In genomic region chr13:33763295-33763916, GRCm38 (mm10) we compare ENCODE assay signal across 12 mouse cellular contexts.
DNase-seq lines count a peak whose midpoint lies in the region; ATAC-seq and TF ChIP-seq lines count a peak whose summit lies in the region.
"Had no signal": no experiment of that assay in that cellular context is flagged by ENCODE, and none has a peak within 500 bp of the region (broad histone marks: within the 10 kb centered on the region; RNA-seq: fewer than 3 reads in every experiment).

No protein-coding gene starts in this region.

- no peaks in the 10 kb centered on the region for H3K36me3 ChIP-seq in forebrain, embryonic 11.5 days (ENCODE audit: control insufficient read depth, insufficient read depth, low read length)
- no peaks in the 10 kb centered on the region for H3K36me3 ChIP-seq in forebrain, embryonic 16.5 days (ENCODE audit: control insufficient read depth, insufficient read depth)
- H3K36me3 ChIP-seq in myocyte (ENCODE audit: control insufficient read depth, insufficient read depth) = no peaks in the 10 kb centered on the region
- H3K36me3 ChIP-seq: forebrain, embryonic 10.5 days; heart, embryonic 12.5 days; heart, embryonic 15.5 days; hindbrain, embryonic 12.5 days; hindbrain, embryonic 15.5 days had no signal

- H3ac ChIP-seq in myocyte (ENCODE audit: control insufficient read depth, insufficient read length) = no peak overlapping the region

- DNase-seq in forebrain, embryonic 11.5 days (ENCODE audit: low spot score) = peak; percentile 48
- DNase-seq in kidney, postnatal 14 days = peak; percentile 1
- no peak for DNase-seq in kidney, adult 9 months
- no peak for DNase-seq in cerebellum, postnatal 4 days (ENCODE audit: low spot score in 2 of 2)

- no peak for TF ChIP-seq POLR2A in myocyte (IDR thresholded peaks at IDR 0.05; ENCODE audit: insufficient read length, low read depth)

- no peaks in the 10 kb centered on the region for H3K79me2 ChIP-seq in myocyte (ENCODE audit: control insufficient read depth, insufficient read depth)

- no peak overlapping the region for H3K4me2 ChIP-seq in forebrain, embryonic 11.5 days (ENCODE audit: low read depth, low read length, severe bottlenecking)
- no peak overlapping the region for H3K4me2 ChIP-seq in forebrain, embryonic 16.5 days (ENCODE audit: low read length)
- peak overlapping the region; percentile 80 for H3K4me2 ChIP-seq in myocyte (ENCODE audit: low read depth)
- H3K4me2 ChIP-seq: hindbrain, embryonic 12.5 days had no signal

- H3K9ac ChIP-seq in forebrain, embryonic 11.5 days (ENCODE audit: low read length) = no peak overlapping the region
- H3K9ac ChIP-seq in forebrain, embryonic 16.5 days (replicated peaks; ENCODE audit: low read depth, low read length) = no peak overlapping the region
- H3K9ac ChIP-seq: heart, embryonic 12.5 days; heart, embryonic 15.5 days; hindbrain, embryonic 12.5 days; hindbrain, embryonic 15.5 days had no signal

- no peaks in the 10 kb centered on the region for H3K27me3 ChIP-seq in forebrain, embryonic 11.5 days (ENCODE audit: control insufficient read depth, insufficient read depth, low read length)
- H3K27me3 ChIP-seq in forebrain, embryonic 16.5 days (replicated peaks; ENCODE audit: control insufficient read depth, insufficient read depth, low read length) = no peaks in the 10 kb centered on the region
- H3K27me3 ChIP-seq in myocyte (ENCODE audit: control insufficient read depth, insufficient read depth, insufficient read length) = no peaks in the 10 kb centered on the region
- H3K27me3 ChIP-seq: heart, embryonic 12.5 days; heart, embryonic 15.5 days; hindbrain, embryonic 12.5 days; hindbrain, embryonic 15.5 days had no signal

- 88% methylated on average over 14 of the region's 14 CpGs for WGBS in forebrain, embryonic 11.5 days
- WGBS in forebrain, embryonic 16.5 days = 86% methylated on average over 14 of the region's 14 CpGs

- H3K27ac ChIP-seq in forebrain, embryonic 11.5 days (ENCODE audit: low read depth, low read length) = no peak overlapping the region
- H3K27ac ChIP-seq in forebrain, embryonic 16.5 days (ENCODE audit: low read length) = no peak overlapping the region
- H3K27ac ChIP-seq: forebrain, embryonic 10.5 days; heart, embryonic 15.5 days; hindbrain, embryonic 12.5 days; hindbrain, embryonic 15.5 days had no signal

- ATAC-seq in forebrain, embryonic 11.5 days (replicated peaks; ENCODE audit: low FRiP score) = no peak
- ATAC-seq in forebrain, embryonic 16.5 days = no peak
- ATAC-seq: forebrain, embryonic 14.5 days had no signal

- H3K9me3 ChIP-seq in forebrain, embryonic 11.5 days (ENCODE audit: control insufficient read depth, low read length) = no peaks in the 10 kb centered on the region
- H3K9me3 ChIP-seq in forebrain, embryonic 16.5 days (ENCODE audit: control insufficient read depth, low read length) = no peaks in the 10 kb centered on the region
- H3K9me3 ChIP-seq: heart, embryonic 12.5 days; heart, embryonic 15.5 days; hindbrain, embryonic 15.5 days had no signal

- no peak overlapping the region for H3K4me3 ChIP-seq in forebrain, embryonic 11.5 days (ENCODE audit: low read depth, low read length)
- no peak overlapping the region for H3K4me3 ChIP-seq in forebrain, embryonic 16.5 days (replicated peaks; ENCODE audit: low read length)
- no peak overlapping the region for H3K4me3 ChIP-seq in myocyte
- H3K4me3 ChIP-seq: forebrain, embryonic 10.5 days; hindbrain, embryonic 12.5 days; hindbrain, embryonic 15.5 days had no signal

- H3K4me1 ChIP-seq in forebrain, embryonic 11.5 days (replicated peaks; ENCODE audit: control insufficient read depth, insufficient read depth, low read length) = no peaks in the 10 kb centered on the region
- no peaks in the 10 kb centered on the region for H3K4me1 ChIP-seq in forebrain, embryonic 16.5 days (replicated peaks; ENCODE audit: control insufficient read depth, insufficient read depth, low read length)
- H3K4me1 ChIP-seq: forebrain, embryonic 10.5 days; heart, embryonic 12.5 days; heart, embryonic 15.5 days; hindbrain, embryonic 12.5 days; hindbrain, embryonic 15.5 days had no signal

TF ChIP-seq in myocyte, 11 proteins besides CTCF, POLR2A, EP300 and RAD21:
- TF ChIP-seq MAX (IDR thresholded peaks at IDR 0.05; ENCODE audit: low read depth) = no peak
- no peak for TF ChIP-seq POLR2AphosphoS2 (IDR thresholded peaks at IDR 0.05; ENCODE audit: insufficient read length, low read depth)
- TF ChIP-seq MYOD1 (IDR thresholded peaks at IDR 0.05; ENCODE audit: control insufficient read depth in 1 of 3, insufficient read length in 2 of 3, low read depth in 2 of 3) = no peak
- no peak for TF ChIP-seq MYOG (IDR thresholded peaks at IDR 0.05; ENCODE audit: control insufficient read depth in 1 of 3, insufficient read depth in 1 of 3, insufficient read length in 2 of 3, low read depth in 2 of 3)
- no peak for TF ChIP-seq CEBPB (IDR thresholded peaks at IDR 0.05; ENCODE audit: insufficient read depth, poor library complexity, severe bottlenecking)
- no peak for TF ChIP-seq E2F4 (IDR thresholded peaks at IDR 0.05; ENCODE audit: insufficient read depth)
- no peak for TF ChIP-seq SRF (IDR thresholded peaks at IDR 0.05; ENCODE audit: control insufficient read depth, insufficient read length, low read depth)
- no peak for TF ChIP-seq REST (IDR thresholded peaks at IDR 0.05; ENCODE audit: insufficient read depth, insufficient read length)
- no peak for TF ChIP-seq TCF12 (IDR thresholded peaks at IDR 0.05; ENCODE audit: insufficient read depth, poor library complexity, severe bottlenecking)
- no peak for TF ChIP-seq TCF3 (IDR thresholded peaks at IDR 0.05; ENCODE audit: insufficient read length, low read depth)
- no peak for TF ChIP-seq USF1 (IDR thresholded peaks at IDR 0.05; ENCODE audit: low read depth)

Comparison
In these comparisons a context has a peak if more than half of its experiments do, and no peak if none do; other contexts are left out.
1. DNase-seq: peak in forebrain, embryonic 11.5 days (single experiment) and kidney, postnatal 14 days (single experiment); none in kidney, adult 9 months (single experiment) and cerebellum, postnatal 4 days (0 of 2).